ENCODE assay signal across 8 mouse cellular contexts in genomic region chr17:51812942-51813783, GRCm38 (mm10). TPM values are rescaled to one million over a fixed set of nuclear protein-coding genes. Genes with fewer than 3 reads are reported as not detected.
A peak's percentile ranks its signal among the peaks of the same experiment; 100 is the strongest.
DNase-seq lines count a peak whose midpoint lies in the region; ATAC-seq and TF ChIP-seq lines count a peak whose summit lies in the region.

No protein-coding gene starts in this region.

- H3K27ac ChIP-seq in ES-E14 (ENCODE audit: insufficient read depth, low read depth, low read length, poor library complexity, severe bottlenecking) = no peak overlapping the region
- H3K27ac ChIP-seq in embryonic facial prominence, embryonic 14.5 days (replicated peaks; ENCODE audit: low read depth, low read length) = peak overlapping the region; percentile 79
- H3K27ac ChIP-seq in heart, postnatal 0 days (ENCODE audit: low read depth) = peak overlapping the region; percentile 90

- no peaks in the 10 kb centered on the region for H3K36me3 ChIP-seq in ES-E14 (ENCODE audit: control insufficient read depth, insufficient read depth, low read length, poor library complexity, severe bottlenecking)
- H3K36me3 ChIP-seq in embryonic facial prominence, embryonic 14.5 days (ENCODE audit: control insufficient read depth, insufficient read depth, low read length) = no peaks in the 10 kb centered on the region
- no peaks in the 10 kb centered on the region for H3K36me3 ChIP-seq in heart, postnatal 0 days (replicated peaks; ENCODE audit: control insufficient read depth, insufficient read depth, low read length)

- H3K4me3 ChIP-seq in ES-E14 (ENCODE audit: insufficient read depth in 1 of 2, low read depth in 1 of 2, low read length in 2 of 2, poor library complexity in 1 of 2, severe bottlenecking in 1 of 2) = peak overlapping the region; percentile 91 to 98
- H3K4me3 ChIP-seq in embryonic facial prominence, embryonic 14.5 days (ENCODE audit: low read depth, low read length) = peak overlapping the region; percentile 84
- H3K4me3 ChIP-seq in heart, postnatal 0 days (ENCODE audit: low read depth, low read length) = peak overlapping the region; percentile 92

- peak; percentile 43 for DNase-seq in ES-E14 (ENCODE audit: low read depth, low spot score)
- peak; percentile 71 for DNase-seq in adrenal gland, postnatal 25 days
- peak; percentile 58 for DNase-seq in embryonic facial prominence, embryonic 14.5 days (ENCODE audit: low spot score)
- DNase-seq in heart, postnatal 0 days (ENCODE audit: low spot score) = peak; percentile 76
- DNase-seq in kidney, postnatal 36 days = peak; percentile 14 to 71
- peak; percentile 66 for DNase-seq in right cerebral cortex, postnatal 25 days
- peak; percentile 39 for DNase-seq in yolk sac, embryonic 10.5 days (ENCODE audit: low spot score)

- TF ChIP-seq CTCF in heart, postnatal 0 days (IDR thresholded peaks at IDR 0.05; ENCODE audit: low read depth) = no peak

- under 1% methylated on average over 52 of the region's 115 CpGs for WGBS in embryonic facial prominence, embryonic 14.5 days
- under 1% methylated on average over 64 of the region's 115 CpGs for WGBS in heart, postnatal 0 days

- peak overlapping the region; percentile 91 for H3K9ac ChIP-seq in ES-E14 (ENCODE audit: insufficient read depth, low read depth, low read length, poor library complexity, severe bottlenecking)
- H3K9ac ChIP-seq in embryonic facial prominence, embryonic 14.5 days (ENCODE audit: low read depth, low read length) = peak overlapping the region; percentile 85
- H3K9ac ChIP-seq in heart, postnatal 0 days (replicated peaks; ENCODE audit: low read depth, low read length) = peak overlapping the region; percentile 85

- H3K4me1 ChIP-seq in ES-E14 (ENCODE audit: control insufficient read depth in 2 of 2, insufficient read depth in 2 of 2, low read length in 2 of 2, poor library complexity in 1 of 2) = peaks cover 0 to 3% of the 10 kb centered on the region in 2 experiments; a peak in 1 of 4 replicates
- peaks cover 4% of the 10 kb centered on the region; the same call in 1 of the 2 replicates for H3K4me1 ChIP-seq in embryonic facial prominence, embryonic 14.5 days (ENCODE audit: control insufficient read depth, insufficient read depth, low read length)
- no peaks in the 10 kb centered on the region for H3K4me1 ChIP-seq in heart, postnatal 0 days (ENCODE audit: control insufficient read depth, insufficient read depth)

- no peak for TF ChIP-seq EP300 in heart, postnatal 0 days (IDR thresholded peaks at IDR 0.05; ENCODE audit: low read depth)

- in situ Hi-C loops in ES-E14 (cut with MboI; ENCODE audit: low sequenced_read_pairs in 2 of 2, unreplicated experiment in 2 of 2) = no loop called here

- ATAC-seq in embryonic facial prominence, embryonic 14.5 days (ENCODE audit: low read depth) = peak; percentile 85
- ATAC-seq in heart, postnatal 0 days (ENCODE audit: insufficient read depth, low read depth) = peak; percentile 77
- peak; percentile 13 for ATAC-seq in megakaryocyte progenitor cell, adult 5-6 weeks (replicated peaks; ENCODE audit: poor library complexity)

- peaks cover 6% of the 10 kb centered on the region for H3K27me3 ChIP-seq in embryonic facial prominence, embryonic 14.5 days (replicated peaks; ENCODE audit: control insufficient read depth, insufficient read depth, low read length)
- no peaks in the 10 kb centered on the region for H3K27me3 ChIP-seq in heart, postnatal 0 days (ENCODE audit: control insufficient read depth, insufficient read depth, low read length)

- H3K4me2 ChIP-seq in embryonic facial prominence, embryonic 14.5 days (ENCODE audit: low read depth, low read length) = peak overlapping the region; percentile 86
- H3K4me2 ChIP-seq in heart, postnatal 0 days (ENCODE audit: low read depth, low read length) = peak overlapping the region; percentile 84

- H3K9me3 ChIP-seq in ES-E14 (ENCODE audit: control insufficient read depth, insufficient read depth, low read depth, low read length) = no peaks in the 10 kb centered on the region
- no peaks in the 10 kb centered on the region for H3K9me3 ChIP-seq in embryonic facial prominence, embryonic 14.5 days (ENCODE audit: control insufficient read depth, low read length)
- no peaks in the 10 kb centered on the region for H3K9me3 ChIP-seq in heart, postnatal 0 days (replicated peaks; ENCODE audit: control insufficient read depth, low read length)

TF ChIP-seq in ES-E14, 5 proteins besides CTCF, POLR2A, EP300 and RAD21:
- TF ChIP-seq HCFC1 (IDR thresholded peaks at IDR 0.05; ENCODE audit: borderline replicate concordance, insufficient read depth, low read length) (0 out of 2 replicates have a peak, but pooled peaks have one; percentile 14), ZNF384 (IDR thresholded peaks at IDR 0.05; ENCODE audit: low read depth, low read length) (no peak)

RNA-seq across cellular contexts. Expression of gene Satb1, which starts 19.9 kb away (rescaled TPM):
- total RNA-seq in ES-E14 (2012; rRNA removed) = 4.1 and 6.5 TPM in 2 replicates
- total RNA-seq in adrenal gland, postnatal 25 days (2021) = 24.1 and 27.1 TPM in 2 replicates
- 18.8 and 20.0 TPM in 2 replicates for polyA plus RNA-seq in embryonic facial prominence, embryonic 14.5 days (2014; fragmentation: Nextera tagmentation; extraction: Ambion mirVana)
- total RNA-seq in heart, postnatal 0 days (2014; rRNA removed; ENCODE audit: low replicate concordance) = 17.4 and 30.6 TPM in 2 replicates
- 8.1 and 8.4 TPM in 2 replicates for polyA plus RNA-seq in heart, postnatal 0 days (2015; fragmentation: Nextera tagmentation; extraction: Ambion mirVana)
- total RNA-seq in megakaryocyte progenitor cell, adult 5-6 weeks (2015) = 31.2 and 35.1 TPM in 2 replicates
- 21.8 and 22.1 TPM in 2 replicates for total RNA-seq in megakaryocyte progenitor cell, adult 5-6 weeks (2017)

Comparison
In these comparisons a context has a peak if more than half of its experiments do, and no peak if none do; other contexts are left out.
1. ATAC-seq: peak in every context shown above with its lines; median percentile 85 in embryonic facial prominence, embryonic 14.5 days; 77 in heart, postnatal 0 days; 13 in megakaryocyte progenitor cell, adult 5-6 weeks.